Mouse (Mus musculus) lung, postnatal 0 days (tissue): Measurements from ENCODE around the gene Pdzrn3. TPM values are rescaled to one million over a fixed set of nuclear protein-coding genes. Genes with fewer than 3 reads are reported as not detected.

Source experiments
- ATAC-seq: fragments of 200-750 bp; cut with Nextera tagmentation; 2 replicates; pipeline ENCODE4 v1.8.0; 2017; ENCODE audit warnings: moderate library complexity
- DNase-seq: peaks from one replicate; pipeline ENCODE4 v3.0.0-alpha.2; 2016; ENCODE audit warnings: low spot score
- H3K27ac ChIP-seq: fragments of 300-500 bp; sonication (generic); 2 replicates; pipeline ENCODE4 v1.5.1; 2014; ENCODE audit warnings: antibody characterized with exemption, mild to moderate bottlenecking, low read length, mixed read lengths
- H3K27me3 ChIP-seq: fragments of 300-500 bp; sonication (generic); replicated peaks from 2 replicates; pipeline ENCODE4 v1.6.1; 2014; ENCODE audit warnings: low read length, mixed read lengths; ENCODE audit not compliant: insufficient read depth
- H3K36me3 ChIP-seq: fragments of 300-500 bp; sonication (generic); 2 replicates; pipeline ENCODE4 v1.6.1; 2014; ENCODE audit warnings: low read length, mixed read lengths; ENCODE audit not compliant: insufficient read depth
- H3K4me1 ChIP-seq: fragments of 300-500 bp; sonication (generic); 2 replicates; pipeline ENCODE4 v1.6.1; 2014; ENCODE audit warnings: antibody characterized with exemption, low read depth, low read length, mixed read lengths; ENCODE audit not compliant: insufficient read depth
- H3K4me2 ChIP-seq: fragments of 300-500 bp; sonication (generic); replicated peaks from 2 replicates; pipeline ENCODE4 v1.6.1; 2014; ENCODE audit warnings: low read depth, mild to moderate bottlenecking, low read length, moderate library complexity, mixed read lengths
- H3K4me3 ChIP-seq: fragments of 300-500 bp; sonication (generic); 2 replicates; pipeline ENCODE4 v1.5.1; 2014; ENCODE audit warnings: low read depth, low read length
- H3K9ac ChIP-seq: fragments of 300-500 bp; sonication (generic); replicated peaks from 2 replicates; pipeline ENCODE4 v1.6.1; 2014; ENCODE audit warnings: low read depth, mild to moderate bottlenecking
- H3K9me3 ChIP-seq: fragments of 300-500 bp; sonication (generic); 2 replicates; pipeline ENCODE4 v1.6.1; 2016; ENCODE audit warnings: low read length, mixed read lengths
- CTCF ChIP-seq: IDR thresholded peaks from 2 replicates; pipeline ENCODE4 v1.5.1; 2016; ENCODE audit warnings: antibody characterized with exemption, mild to moderate bottlenecking
- EP300 ChIP-seq: IDR thresholded peaks from 2 replicates; pipeline ENCODE4 v1.6.1; 2016; ENCODE audit warnings: antibody characterized with exemption, mild to moderate bottlenecking, control low read depth
- WGBS: fragments of 180-500 bp; shearing (Covaris S2); extraction: QIAGEN DNeasy Blood & Tissue Kit; methylation state at CpG from one replicate; pipeline ENCODE4 v1.1.7; 2014; 5-methylcytosine and 5-hydroxymethylcytosine counted together
- polyA plus RNA-seq: library from polyadenylated mRNA; unstranded; fragments of >200 nt; fragmentation: Nextera tagmentation; extraction: Ambion mirVana; gene quantifications from 2 replicates; pipeline ENCODE4 v1.2.1, GENCODE M21; 2015

Pdzrn3 gene
- polyA plus RNA-seq, 1 experiment from 2014 or later: 7.4 TPM

DNA sequence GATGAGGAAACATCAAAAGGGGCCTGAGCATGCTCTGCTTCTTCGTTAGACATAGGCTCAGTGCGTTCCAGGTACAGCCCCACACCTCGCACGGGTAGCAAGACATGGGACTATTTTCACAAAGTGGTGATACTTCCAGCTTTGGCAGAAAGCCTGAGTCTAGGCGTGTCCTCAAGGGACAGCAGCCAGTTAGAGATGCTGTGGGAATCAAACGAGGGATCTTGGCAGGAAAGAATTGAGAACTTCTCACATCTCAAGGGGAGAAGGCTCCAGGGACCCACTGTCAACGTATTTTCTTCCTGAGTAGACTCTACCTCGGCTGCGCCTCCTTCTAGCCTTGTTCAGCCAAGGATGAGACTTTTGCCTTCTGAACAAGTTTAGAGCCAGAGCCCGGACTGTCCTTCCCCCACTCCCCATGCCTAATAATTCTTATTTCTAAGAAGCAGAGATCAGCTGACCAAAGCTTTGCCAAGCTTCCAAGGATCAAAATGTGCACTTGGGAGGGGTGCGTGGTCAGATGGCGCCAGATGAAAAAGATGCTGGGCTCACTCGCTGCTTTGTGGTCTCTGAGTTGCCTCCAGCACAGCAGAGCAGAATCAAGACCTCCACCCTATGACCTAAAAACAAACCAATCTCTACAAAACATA is 99.3 kb downstream of the Pdzrn3 start:
- H3K36me3 ChIP-seq: no peaks in the 10 kb centered on the region
- no peak overlapping the region for H3K4me2 ChIP-seq
- DNase-seq (no peak), ATAC-seq (no peak)
- 0 out of 2 replicates have a peak overlapping the region, but pooled peaks have one; percentile 11 for H3K27ac ChIP-seq
- H3K9me3 ChIP-seq: no peaks in the 10 kb centered on the region
- WGBS: 53% methylated on average over 13 of the region's 13 CpGs
- no peaks in the 10 kb centered on the region for H3K27me3 ChIP-seq
- H3K9ac ChIP-seq: no peak overlapping the region
- TF ChIP-seq EP300 (no peak), CTCF (no peak)
- H3K4me1 ChIP-seq: peaks cover 24% of the 10 kb centered on the region; the same call in 1 of the 2 replicates
- no peak overlapping the region for H3K4me3 ChIP-seq

DNA sequence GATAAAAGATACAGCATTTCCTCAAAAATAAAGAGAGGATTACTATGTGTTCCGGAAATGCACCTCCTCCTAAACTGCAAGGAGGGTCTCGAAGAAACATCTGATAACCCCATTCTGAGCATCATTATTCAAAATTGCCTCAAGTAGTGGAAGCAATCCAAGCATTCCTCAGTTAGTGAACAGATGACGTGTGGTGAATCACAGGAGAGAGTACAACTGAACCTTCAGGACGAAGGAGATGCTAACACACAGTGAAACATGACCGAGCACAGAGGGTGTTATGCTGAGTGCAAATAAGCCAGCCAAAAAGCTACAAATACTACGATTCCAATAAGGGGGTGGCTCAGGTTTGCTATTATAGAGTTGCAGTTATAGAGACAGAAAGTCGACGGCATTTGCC is 101.4 kb downstream of the Pdzrn3 start:
- no peak for TF ChIP-seq CTCF
- no peak for TF ChIP-seq EP300
- H3K4me2 ChIP-seq: no peak overlapping the region
- peaks cover 28% of the 10 kb centered on the region; the same call in 1 of the 2 replicates for H3K4me1 ChIP-seq
- 47% methylated on average over 8 of the region's 8 CpGs for WGBS
- peak; percentile 65 for ATAC-seq
- H3K9me3 ChIP-seq: no peaks in the 10 kb centered on the region
- no peaks in the 10 kb centered on the region for H3K36me3 ChIP-seq
- no peak overlapping the region for H3K4me3 ChIP-seq
- H3K27me3 ChIP-seq: no peaks in the 10 kb centered on the region
- H3K9ac ChIP-seq: no peak overlapping the region
- no peak overlapping the region for H3K27ac ChIP-seq
- DNase-seq: peak; percentile 59

GRCm38 (mm10) chr6:101275806-101276205 is 101.9 kb downstream of the Pdzrn3 start:
- TF ChIP-seq EP300 (peak; percentile 96), CTCF (no peak)
- Histone ChIP-seq H3K36me3 (no peaks in the 10 kb centered on the region), H3K4me1 (peaks cover 32% of the 10 kb centered on the region; the same call in 1 of the 2 replicates), H3K4me3 (no peak overlapping the region), H3K4me2 (no peak overlapping the region), H3K27me3 (no peaks in the 10 kb centered on the region), H3K9me3 (no peaks in the 10 kb centered on the region), H3K9ac (no peak overlapping the region), H3K27ac (no peak overlapping the region)
- DNase-seq (peak; percentile 87), ATAC-seq (peak; percentile 90)
- 72% methylated on average over 3 of the region's 3 CpGs for WGBS

GRCm38 (mm10) chr6:101274846-101275245 is 102.9 kb downstream of the Pdzrn3 start:
- peak; percentile 10; the same call in 1 of the 2 replicates for ATAC-seq
- Histone ChIP-seq H3K4me2 (no peak overlapping the region), H3K27me3 (no peaks in the 10 kb centered on the region), H3K4me3 (no peak overlapping the region), H3K9ac (no peak overlapping the region), H3K4me1 (peaks cover 37% of the 10 kb centered on the region; the same call in 1 of the 2 replicates), H3K36me3 (no peaks in the 10 kb centered on the region), H3K9me3 (no peaks in the 10 kb centered on the region), H3K27ac (no peak overlapping the region)
- DNase-seq: peak; percentile 81
- 52% methylated on average over 2 of the region's 2 CpGs for WGBS
- no peak for TF ChIP-seq CTCF
- peak; percentile 89 for TF ChIP-seq EP300

- H3K4me2 ChIP-seq: peak overlapping the region; percentile 23; the same call in 1 of the 2 replicates
These were observed 105.4 kb downstream of the Pdzrn3 start for GRCm38 (mm10) chr6:101272256-101272655.

DNA sequence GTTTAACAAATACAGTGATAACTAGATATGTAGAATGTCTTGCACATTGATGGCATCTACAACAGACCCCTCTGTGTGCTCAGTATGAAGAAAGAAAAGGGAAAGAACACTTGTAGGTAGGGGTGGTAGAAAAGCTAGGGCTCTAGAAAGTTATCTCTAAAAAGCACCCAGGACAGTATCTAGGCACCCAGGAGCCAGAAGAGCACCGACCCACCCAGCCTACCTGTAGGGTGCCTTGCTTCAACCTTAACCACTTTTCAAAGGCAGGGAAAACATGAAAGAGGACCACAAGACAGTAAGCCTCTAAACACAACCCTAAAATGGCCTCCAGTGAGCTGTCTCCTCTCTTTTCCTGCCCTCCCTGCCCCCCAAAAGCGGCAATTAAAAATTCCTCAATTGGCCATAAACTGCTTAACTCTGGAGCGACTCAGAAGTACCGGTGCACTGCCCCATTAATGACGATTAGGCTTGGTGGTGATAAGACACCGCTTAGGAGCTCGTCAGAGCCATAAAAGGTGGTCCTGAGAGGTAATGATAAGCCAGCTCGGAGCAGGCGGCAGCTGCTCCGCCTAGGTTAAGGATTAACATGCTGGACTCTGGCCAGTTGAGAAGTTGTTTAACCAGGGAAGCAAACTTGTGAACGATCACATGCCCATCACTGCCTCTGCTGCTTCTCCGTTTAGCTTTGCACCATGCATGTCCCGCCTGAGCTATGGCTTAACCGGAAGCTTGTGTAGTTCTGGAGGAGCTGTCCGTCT is 106.1 kb downstream of the Pdzrn3 start:
- DNase-seq (no peak), ATAC-seq (no peak)
- Histone ChIP-seq H3K4me3 (no peak overlapping the region), H3K27me3 (no peaks in the 10 kb centered on the region), H3K9me3 (no peaks in the 10 kb centered on the region), H3K36me3 (no peaks in the 10 kb centered on the region), H3K9ac (no peak overlapping the region), H3K4me1 (peaks cover 27% of the 10 kb centered on the region; the same call in 1 of the 2 replicates), H3K27ac (no peak overlapping the region), H3K4me2 (peak overlapping the region; percentile 23; the same call in 1 of the 2 replicates)
- 40% methylated on average over 15 of the region's 15 CpGs for WGBS
- no peak for TF ChIP-seq EP300
- no peak for TF ChIP-seq CTCF

More at GRCm38 (mm10) chr6:101272256-101272655, 105.4 kb downstream of the Pdzrn3 start:
- H3K4me3 ChIP-seq: no peak overlapping the region
- no peak overlapping the region for H3K9ac ChIP-seq
- WGBS: 26% methylated on average over 4 of the region's 4 CpGs
- peaks cover 27% of the 10 kb centered on the region; the same call in 1 of the 2 replicates for H3K4me1 ChIP-seq
- ATAC-seq: no peak
- no peaks in the 10 kb centered on the region for H3K9me3 ChIP-seq
- 0 out of 2 replicates have a peak overlapping the region, but pooled peaks have one; percentile 3 for H3K27ac ChIP-seq
- TF ChIP-seq CTCF (no peak), EP300 (no peak)
- H3K36me3 ChIP-seq: no peaks in the 10 kb centered on the region
- no peak for DNase-seq
- H3K27me3 ChIP-seq: no peaks in the 10 kb centered on the region
